ENCODE assay signal across 20 mouse cellular contexts in the genomic region with DNA sequence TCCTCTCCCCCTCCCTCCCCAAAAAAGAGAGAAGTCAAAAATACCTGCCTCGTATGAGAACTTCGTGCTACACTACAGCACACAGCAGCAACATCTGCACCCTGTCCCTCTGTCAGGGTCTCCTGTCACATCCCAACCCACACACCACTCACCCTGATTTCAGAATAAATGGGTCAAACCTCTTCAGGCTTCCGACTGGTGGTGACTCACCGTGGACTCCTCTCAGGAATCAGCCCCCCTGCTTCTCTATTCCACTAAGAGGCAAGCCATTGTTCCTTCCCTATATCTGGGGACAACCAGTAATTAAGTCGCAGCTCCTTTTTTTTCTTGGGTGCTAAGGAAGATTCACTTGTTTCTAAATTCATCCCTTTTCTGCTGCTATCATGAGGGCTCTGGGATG.
DNase-seq lines count a peak whose midpoint lies in the region; ATAC-seq and TF ChIP-seq lines count a peak whose summit lies in the region.
"Had no signal": no experiment of that assay in that cellular context is flagged by ENCODE, and none has a peak within 500 bp of the region (broad histone marks: within the 10 kb centered on the region; RNA-seq: fewer than 3 reads in every experiment).

No protein-coding gene starts in this region.

- H3K9ac ChIP-seq in embryonic facial prominence, embryonic 13.5 days = no peak overlapping the region
- no peak overlapping the region for H3K9ac ChIP-seq in midbrain, embryonic 12.5 days (replicated peaks)
- H3K9ac ChIP-seq in midbrain, embryonic 16.5 days (ENCODE audit: low read depth, low read length) = no peak overlapping the region
- H3K9ac ChIP-seq: heart, embryonic 12.5 days had no signal

- H3K9me3 ChIP-seq in embryonic facial prominence, embryonic 13.5 days = no peaks in the 10 kb centered on the region
- H3K9me3 ChIP-seq in embryonic facial prominence, embryonic 10.5 days = no peaks in the 10 kb centered on the region
- no peaks in the 10 kb centered on the region for H3K9me3 ChIP-seq in midbrain, embryonic 12.5 days
- H3K9me3 ChIP-seq in midbrain, embryonic 16.5 days (replicated peaks; ENCODE audit: control insufficient read depth, low read length, poor library complexity, severe bottlenecking) = no peaks in the 10 kb centered on the region
- H3K9me3 ChIP-seq: heart, embryonic 12.5 days; hindbrain, embryonic 10.5 days had no signal

- no peaks in the 10 kb centered on the region for H3K27me3 ChIP-seq in embryonic facial prominence, embryonic 13.5 days
- no peaks in the 10 kb centered on the region for H3K27me3 ChIP-seq in embryonic facial prominence, embryonic 10.5 days (replicated peaks; ENCODE audit: low read depth, poor library complexity, severe bottlenecking)
- no peaks in the 10 kb centered on the region for H3K27me3 ChIP-seq in midbrain, embryonic 12.5 days
- H3K27me3 ChIP-seq in midbrain, embryonic 16.5 days (ENCODE audit: control insufficient read depth, insufficient read depth, low read depth, low read length) = no peaks in the 10 kb centered on the region
- H3K27me3 ChIP-seq: CH12.LX; heart, embryonic 12.5 days had no signal

- H3K36me3 ChIP-seq in embryonic facial prominence, embryonic 13.5 days = no peaks in the 10 kb centered on the region
- H3K36me3 ChIP-seq in embryonic facial prominence, embryonic 10.5 days (replicated peaks) = no peaks in the 10 kb centered on the region
- no peaks in the 10 kb centered on the region for H3K36me3 ChIP-seq in midbrain, embryonic 12.5 days
- no peaks in the 10 kb centered on the region for H3K36me3 ChIP-seq in midbrain, embryonic 16.5 days (ENCODE audit: control insufficient read depth, insufficient read depth, low read length)
- H3K36me3 ChIP-seq: heart, embryonic 12.5 days; hindbrain, embryonic 10.5 days had no signal

- WGBS in embryonic facial prominence, embryonic 13.5 days = 62% methylated on average over 5 of the region's 5 CpGs
- WGBS in embryonic facial prominence, embryonic 10.5 days = 63% methylated on average over 5 of the region's 5 CpGs
- WGBS in midbrain, embryonic 12.5 days = 75% methylated on average over 5 of the region's 5 CpGs
- 67% methylated on average over 5 of the region's 5 CpGs for WGBS in midbrain, embryonic 16.5 days
- WGBS in olfactory bulb, adult 2 months = 20% methylated on average over 5 of the region's 5 CpGs

- no peak for TF ChIP-seq CTCF in olfactory bulb, adult 2 months (IDR thresholded peaks at IDR 0.05; ENCODE audit: insufficient read depth, low read depth, low read length)

- no peak for TF ChIP-seq POLR2A in olfactory bulb, adult 2 months (IDR thresholded peaks at IDR 0.05; ENCODE audit: insufficient read depth, low read depth, low read length)

- no peak for DNase-seq in embryonic facial prominence, embryonic 10.5 days (ENCODE audit: low spot score)
- DNase-seq in frontal cortex, postnatal 25 days (ENCODE audit: low spot score in 2 of 2) = no peak
- DNase-seq in urinary bladder, postnatal 25 days (ENCODE audit: low spot score) = no peak
- DNase-seq: adrenal gland, adult 8-10 months; adrenal gland, postnatal 36 days; cerebellum, adult 11 months; cerebellum, adult 8-10 months; cerebellum, postnatal 14 days; gastrocnemius, postnatal 25 days had no signal

- no peak overlapping the region for H3K4me2 ChIP-seq in embryonic facial prominence, embryonic 13.5 days
- H3K4me2 ChIP-seq in midbrain, embryonic 12.5 days (replicated peaks) = no peak overlapping the region
- H3K4me2 ChIP-seq in midbrain, embryonic 16.5 days (ENCODE audit: low read length) = no peak overlapping the region
- H3K4me2 ChIP-seq: heart, embryonic 12.5 days had no signal

- no peak overlapping the region for H3K4me3 ChIP-seq in embryonic facial prominence, embryonic 13.5 days
- no peak overlapping the region for H3K4me3 ChIP-seq in embryonic facial prominence, embryonic 10.5 days
- no peak overlapping the region for H3K4me3 ChIP-seq in midbrain, embryonic 12.5 days
- H3K4me3 ChIP-seq in midbrain, embryonic 16.5 days (ENCODE audit: low read depth, low read length) = no peak overlapping the region
- no peak overlapping the region for H3K4me3 ChIP-seq in olfactory bulb, adult 2 months (ENCODE audit: insufficient read depth, low read depth, low read length)
- H3K4me3 ChIP-seq: heart, embryonic 12.5 days; hindbrain, embryonic 10.5 days had no signal

- no peak overlapping the region for H3K27ac ChIP-seq in embryonic facial prominence, embryonic 13.5 days
- no peak overlapping the region for H3K27ac ChIP-seq in embryonic facial prominence, embryonic 10.5 days (replicated peaks)
- H3K27ac ChIP-seq in midbrain, embryonic 12.5 days (replicated peaks) = no peak overlapping the region
- no peak overlapping the region for H3K27ac ChIP-seq in midbrain, embryonic 16.5 days (ENCODE audit: low read length)
- H3K27ac ChIP-seq in olfactory bulb, adult 2 months (ENCODE audit: insufficient read depth, low read depth, low read length) = peak overlapping the region; percentile 82
- H3K27ac ChIP-seq: hindbrain, embryonic 10.5 days had no signal

- H3K4me1 ChIP-seq in embryonic facial prominence, embryonic 13.5 days = no peaks in the 10 kb centered on the region
- H3K4me1 ChIP-seq in embryonic facial prominence, embryonic 10.5 days = peaks cover 7% of the 10 kb centered on the region
- no peaks in the 10 kb centered on the region; the same call in 1 of the 2 replicates for H3K4me1 ChIP-seq in midbrain, embryonic 12.5 days
- peaks cover 4% of the 10 kb centered on the region; the same call in 1 of the 2 replicates for H3K4me1 ChIP-seq in midbrain, embryonic 16.5 days (ENCODE audit: control insufficient read depth, insufficient read depth, low read length)
- H3K4me1 ChIP-seq in olfactory bulb, adult 2 months (ENCODE audit: control insufficient read depth, insufficient read depth, low read length) = peaks cover 4% of the 10 kb centered on the region; the same call in 1 of the 2 replicates
- H3K4me1 ChIP-seq: heart, embryonic 12.5 days had no signal

- ATAC-seq in embryonic facial prominence, embryonic 13.5 days (ENCODE audit: insufficient number of reproducible peaks, insufficient read depth, low FRiP score, low TSS enrichment, low read depth) = 0 out of 2 replicates have a peak, but pooled peaks have one; percentile 15
- ATAC-seq in frontal cortex, adult (ENCODE audit: low TSS enrichment) = peak; percentile 69
- ATAC-seq in midbrain, embryonic 12.5 days (ENCODE audit: low FRiP score, low read depth) = 0 out of 2 replicates have a peak, but pooled peaks have one; percentile 6
- no peak for ATAC-seq in midbrain, embryonic 16.5 days
- ATAC-seq: hindbrain, embryonic 16.5 days; inflammation-experienced regulatory T-cells, adult 6 months; intestine, postnatal 0 days had no signal
